Mouse (Mus musculus) lung, adult 18-20 months (tissue): ENCODE measurements around the gene Dennd4a.
A peak's percentile ranks its signal among the peaks of the same experiment; 100 is the strongest.

Experiments
- DNase-seq, 2 experiments: peaks; one replicate each; pipeline ENCODE4 v3.0.0; 2022; ENCODE audit warnings: mixed read lengths in 2 of 2

Gene Dennd4a

GRCm38 (mm10) chr9:64810822-64811537 is at the start of gene Dennd4a:
Gene Dennd4a (plus strand): TSS chr9:64811340.
- peak; percentile 98 to 99 for DNase-seq

GRCm38 (mm10) chr9:64764824-64765223 is 46.3 kb upstream of the Dennd4a start:
- no peak for DNase-seq

- DNase-seq, result no peak
These were observed 45.0 kb upstream of the Dennd4a start for GRCm38 (mm10) chr9:64766136-64766535.

GRCm38 (mm10) chr9:64767796-64768195 is 43.3 kb upstream of the Dennd4a start:
- DNase-seq, result no peak

- DNase-seq, result peak in 1 of 2 experiments; percentile 28
These were observed 42.0 kb upstream of the Dennd4a start for GRCm38 (mm10) chr9:64769066-64769695.

GRCm38 (mm10) chr9:64769911-64770310 is 41.2 kb upstream of the Dennd4a start:
- no peak for DNase-seq

- no peak for DNase-seq
These were observed 40.7 kb upstream of the Dennd4a start for GRCm38 (mm10) chr9:64770411-64770849.

GRCm38 (mm10) chr9:64771236-64771635 is 39.9 kb upstream of the Dennd4a start:
- DNase-seq, result no peak

- DNase-seq, result no peak
These were observed 37.9 kb upstream of the Dennd4a start for GRCm38 (mm10) chr9:64773254-64773653.

- DNase-seq, result no peak
These were observed 37.2 kb upstream of the Dennd4a start for GRCm38 (mm10) chr9:64773936-64774335.

- DNase-seq, result peak; percentile 71 to 80
These were observed 36.7 kb upstream of the Dennd4a start for GRCm38 (mm10) chr9:64774411-64774811.

GRCm38 (mm10) chr9:64774883-64775282 is 36.3 kb upstream of the Dennd4a start:
- DNase-seq, result no peak

- no peak for DNase-seq
These were observed 35.6 kb upstream of the Dennd4a start for GRCm38 (mm10) chr9:64775491-64775890.

GRCm38 (mm10) chr9:64777441-64777987 is 33.6 kb upstream of the Dennd4a start:
- DNase-seq, result no peak

GRCm38 (mm10) chr9:64778151-64778550 is 33.0 kb upstream of the Dennd4a start:
- no peak for DNase-seq

GRCm38 (mm10) chr9:64779628-64780027 is 31.5 kb upstream of the Dennd4a start:
- no peak for DNase-seq

- no peak for DNase-seq
These were observed 27.6 kb upstream of the Dennd4a start for GRCm38 (mm10) chr9:64783511-64783910.

- peak; percentile 77 to 80 for DNase-seq
These were observed 26.3 kb upstream of the Dennd4a start for GRCm38 (mm10) chr9:64784841-64785240.

GRCm38 (mm10) chr9:64786216-64786905 is 24.8 kb upstream of the Dennd4a start:
- no peak for DNase-seq

GRCm38 (mm10) chr9:64788070-64788469 is 23.1 kb upstream of the Dennd4a start:
- no peak for DNase-seq

GRCm38 (mm10) chr9:64789341-64789761 is 21.8 kb upstream of the Dennd4a start:
- DNase-seq, result no peak

GRCm38 (mm10) chr9:64789887-64790400 is 21.2 kb upstream of the Dennd4a start:
- no peak for DNase-seq
